Mouse (Mus musculus) myocyte (in vitro differentiated cells): ENCODE results near the gene Acsbg2.

ENCODE experiments used
- E2F4 ChIP-seq: IDR thresholded peaks from one replicate; pipeline ENCODE4 v1.6.1; 2011; ENCODE audit warnings: mild to moderate bottlenecking, control low read depth, moderate library complexity; ENCODE audit not compliant: insufficient read depth
- USF1 ChIP-seq: IDR thresholded peaks from one replicate; pipeline ENCODE4 v1.6.1; 2011; ENCODE audit warnings: low read depth, mild to moderate bottlenecking, control low read depth, moderate library complexity

DNA sequence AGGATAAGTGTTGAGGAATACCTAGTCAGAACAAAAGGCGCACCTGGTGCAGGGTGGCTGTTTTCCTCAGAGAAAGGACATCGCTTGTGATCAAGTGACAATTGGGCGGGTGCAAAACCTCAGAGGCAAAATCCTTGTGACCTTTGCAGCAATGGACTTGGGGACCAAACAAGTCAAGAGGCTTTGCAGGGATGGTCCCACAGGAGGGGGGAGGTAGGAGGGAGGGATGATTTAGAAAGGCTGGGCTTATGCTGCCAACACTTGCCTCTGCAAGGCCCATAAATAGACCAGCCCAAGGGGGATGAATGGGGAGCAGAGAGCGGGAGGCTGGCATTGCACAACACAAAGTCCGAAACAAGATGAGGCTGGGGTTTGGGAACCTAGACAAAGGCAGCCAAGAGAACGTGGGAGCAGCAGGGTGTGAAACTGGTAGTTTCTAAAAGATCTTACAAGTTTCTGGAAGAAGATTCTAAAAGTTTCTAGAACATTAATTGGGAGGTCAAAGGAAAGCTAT lies 55.2 kb downstream of the Acsbg2 start:
- TF ChIP-seq E2F4 (no peak), USF1 (no peak)
